Mouse (Mus musculus): Measurements from ENCODE around the gene Gm49325.

GRCm38 (mm10) chr10:77622055-77622988, 16.3 kb downstream of the Gm49325 start, which contains the start of gene Ube2g2:
- TF ChIP-seq CTCF (IDR thresholded peaks at IDR 0.05; ENCODE audit: low read depth) (no peak), EP300 (IDR thresholded peaks at IDR 0.05; ENCODE audit: low read depth) (peak; percentile 42; the same call in 1 of the 2 replicates)
